Mouse (Mus musculus) cortical plate, adult 2 months (tissue): ENCODE measurements around the gene Baz1a.

Experiments used
- CTCF ChIP-seq: fragments of 200-500 bp; IDR thresholded peaks from 2 replicates; pipeline ENCODE4 v1.5.1; 2011; ENCODE audit warnings: mild to moderate bottlenecking, control low read depth, low read length; ENCODE audit not compliant: insufficient read depth; ENCODE audit errors: extremely low read depth
- POLR2A ChIP-seq: fragments of 200-500 bp; IDR thresholded peaks from 2 replicates; pipeline ENCODE4 v1.6.1; 2011; ENCODE audit warnings: mild to moderate bottlenecking, low read length, control low read depth; ENCODE audit not compliant: insufficient read depth; ENCODE audit errors: extremely low read depth

- no peak for TF ChIP-seq CTCF
- TF ChIP-seq POLR2A: no peak
Measured at GRCm38 (mm10) chr12:55015428-55015827, 1.3 kb upstream of the Baz1a start.
